Mouse (Mus musculus) heart, adult 10 weeks (tissue): ENCODE measurements around the gene Gcm1. TPM values are rescaled to one million over a fixed set of nuclear protein-coding genes. Genes with fewer than 3 reads are reported as not detected.

Experiments used
- polyA plus RNA-seq: library from polyadenylated mRNA; stranded (reverse); fragments of 350-450 nt; fragmentation: Illumina TruSeq; extraction: RNeasy Lipid Tissue Mini Kit (QIAGEN cat#74804); gene quantifications from one replicate; pipeline ENCODE4 v1.2.3, GENCODE M21; 2014; ENCODE audit warnings: low read depth, low replicate concordance

Gene Gcm1
- not detected for polyA plus RNA-seq

DNA sequence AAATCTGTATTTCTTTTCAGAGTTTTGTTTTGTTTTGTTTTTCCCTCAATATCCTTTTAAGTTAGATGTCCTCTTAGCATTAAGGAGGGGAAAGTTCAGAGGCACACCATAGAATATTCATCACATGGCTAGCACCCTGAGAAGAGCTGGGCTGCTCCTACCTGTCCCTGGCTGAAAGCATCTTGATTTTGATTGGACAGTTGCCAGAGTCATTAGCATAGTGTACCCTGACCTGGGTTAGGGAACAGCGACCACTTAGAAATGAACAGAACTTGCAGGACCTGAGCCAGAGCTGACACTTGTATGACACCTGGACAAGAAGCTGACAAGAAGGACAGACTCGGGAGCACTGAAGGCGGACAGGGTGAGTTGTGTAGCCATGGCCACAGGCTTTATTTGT lies at the start of gene Gcm1:
TSS of gene Gcm1 (plus strand) at position 248 of the 400 bp plus-strand sequence.

DNA sequence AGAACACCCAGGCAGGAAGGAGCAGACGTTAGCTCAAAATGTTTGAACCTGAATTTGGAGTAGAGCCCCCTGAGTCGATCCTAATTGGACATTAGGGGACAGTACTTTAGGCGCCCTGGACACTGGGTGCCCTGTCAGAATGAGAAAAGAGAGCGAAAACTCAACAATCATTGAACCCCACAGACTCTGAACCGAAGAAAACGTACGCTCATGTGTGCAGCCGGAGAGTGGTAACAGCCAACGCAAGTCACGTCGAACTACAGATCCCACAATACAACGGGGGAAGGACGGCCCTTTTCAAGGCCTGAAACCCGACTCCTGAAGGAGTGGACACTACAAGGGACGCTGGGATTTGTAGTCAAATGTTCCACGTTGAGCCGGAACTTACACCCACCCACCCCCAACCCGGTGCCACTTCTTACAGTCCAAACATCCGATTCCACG lies 57.1 kb downstream of the Gcm1 start, which contains the start of the genes Fbxo9 and Ick:
TSS of gene Fbxo9 (minus strand) at position 270 of the 444 bp plus-strand sequence.
TSS of gene Ick (plus strand) at position 397 of the 444 bp plus-strand sequence.

Other genes starting within 250 kb of the Gcm1 start
- 24.8 TPM for gene Elovl5, start 134.6 kb upstream of the Gcm1 start, polyA plus RNA-seq
- gene Fbxo9, start 57.1 kb downstream of the Gcm1 start, polyA plus RNA-seq = 50.4 TPM
- 10.2 TPM for gene Ick, start 57.3 kb downstream of the Gcm1 start, polyA plus RNA-seq
- 131 TPM for gene Gsta4, start 130.8 kb downstream of the Gcm1 start, polyA plus RNA-seq
- 8.0 TPM for gene Gsta1, start 178.7 kb downstream of the Gcm1 start, polyA plus RNA-seq
- gene Gm3776, start 205.2 kb downstream of the Gcm1 start, polyA plus RNA-seq = 5.5 TPM
- not detected for gene Gm10639, start 238.0 kb downstream of the Gcm1 start, polyA plus RNA-seq